Mouse (Mus musculus) kidney, adult 2 months (tissue): Measurements from ENCODE around the gene Pan3.

Source experiments
- CTCF ChIP-seq: fragments of 200-500 bp; conservative IDR thresholded peaks from 2 replicates; pipeline ENCODE4 v1.5.1; 2011; ENCODE audit warnings: low read depth, mild to moderate bottlenecking, control low read depth, low read length, moderate library complexity, mixed read lengths; ENCODE audit not compliant: insufficient read depth, insufficient read length
- POLR2A ChIP-seq: fragments of 200-500 bp; IDR thresholded peaks from one replicate; pipeline ENCODE4 v1.6.1; 2011; ENCODE audit warnings: low read depth, low read length, control low read depth

GRCm38 (mm10) chr5:147527788-147528187 lies 97.8 kb downstream of the Pan3 start:
- TF ChIP-seq CTCF (no peak), POLR2A (no peak)
